Mouse (Mus musculus): ENCODE data around the gene Wdr63. TPM values are rescaled to one million over a fixed set of nuclear protein-coding genes. Genes with fewer than 3 reads are reported as not detected.

The Wdr63 gene
- total RNA-seq, 2 experiments from 2014 or later = not detected

- intact Hi-C loops (cut with DNase I) = no loop called here
- H3K27ac ChIP-seq = no peak overlapping the region
- TF ChIP-seq CTCF (IDR thresholded peaks at IDR 0.05) = no peak
- H3K4me3 ChIP-seq = no peak overlapping the region
- DNase-seq = no peak
Measured at GRCm38 (mm10) chr3:146041382-146041781, 66.5 kb downstream of the Wdr63 start.

GRCm38 (mm10) chr3:146039132-146039903 lies 68.6 kb downstream of the Wdr63 start:
- intact Hi-C loops (cut with DNase I) = no loop called here
- no peak for DNase-seq
- TF ChIP-seq CTCF (IDR thresholded peaks at IDR 0.05) = no peak
- Histone ChIP-seq H3K4me3 (no peak overlapping the region), H3K27ac (no peak overlapping the region)

- TF ChIP-seq CTCF (IDR thresholded peaks at IDR 0.05) = no peak
- no peak overlapping the region for H3K27ac ChIP-seq
- H3K4me3 ChIP-seq = no peak overlapping the region
- intact Hi-C loops (cut with DNase I) = no loop called here
- DNase-seq = no peak
Measured at GRCm38 (mm10) chr3:146037906-146038305, 70.0 kb downstream of the Wdr63 start.

GRCm38 (mm10) chr3:146032976-146033375 lies 75.0 kb downstream of the Wdr63 start:
- no peak for DNase-seq
- Histone ChIP-seq H3K27ac (no peak overlapping the region), H3K4me3 (no peak overlapping the region)
- no peak for TF ChIP-seq CTCF (IDR thresholded peaks at IDR 0.05)
- intact Hi-C loops (cut with DNase I) = no loop called here

GRCm38 (mm10) chr3:146030255-146030836 lies 77.6 kb downstream of the Wdr63 start:
- Histone ChIP-seq H3K27ac (no peak overlapping the region), H3K4me3 (no peak overlapping the region)
- no peak for DNase-seq
- TF ChIP-seq CTCF (IDR thresholded peaks at IDR 0.05) = no peak
- intact Hi-C loops (cut with DNase I) = no loop called here

GRCm38 (mm10) chr3:146029234-146029633 lies 78.7 kb downstream of the Wdr63 start:
- DNase-seq = no peak
- intact Hi-C loops (cut with DNase I) = no loop called here
- TF ChIP-seq CTCF (IDR thresholded peaks at IDR 0.05) = no peak

GRCm38 (mm10) chr3:146028406-146028805 lies 79.5 kb downstream of the Wdr63 start:
- intact Hi-C loops (cut with DNase I) = no loop called here
- no peak for TF ChIP-seq CTCF (IDR thresholded peaks at IDR 0.05)
- no peak overlapping the region for H3K27ac ChIP-seq
- no peak for DNase-seq
- H3K4me3 ChIP-seq = no peak overlapping the region

More at GRCm38 (mm10) chr3:146029234-146029633, 78.7 kb downstream of the Wdr63 start:
- H3K27ac ChIP-seq = no peak overlapping the region
- no peak overlapping the region for H3K4me3 ChIP-seq

- no peak for TF ChIP-seq CTCF (IDR thresholded peaks at IDR 0.05)
- H3K27ac ChIP-seq = no peak overlapping the region
- DNase-seq = no peak
- intact Hi-C loops (cut with DNase I) = no loop called here
- H3K4me3 ChIP-seq = no peak overlapping the region
Measured at GRCm38 (mm10) chr3:146027116-146027515, 80.8 kb downstream of the Wdr63 start.

- intact Hi-C loops (cut with DNase I) = no loop called here
- no peak overlapping the region for H3K27ac ChIP-seq
Measured at GRCm38 (mm10) chr3:146025499-146025898, 82.4 kb downstream of the Wdr63 start.

GRCm38 (mm10) chr3:146024746-146025145 lies 83.2 kb downstream of the Wdr63 start:
- intact Hi-C loops (cut with DNase I) = no loop called here
- DNase-seq = no peak

More at GRCm38 (mm10) chr3:146025499-146025898, 82.4 kb downstream of the Wdr63 start:
- TF ChIP-seq CTCF (IDR thresholded peaks at IDR 0.05) = no peak
- no peak overlapping the region for H3K4me3 ChIP-seq
- DNase-seq = no peak

GRCm38 (mm10) chr3:146022232-146022631 lies 85.7 kb downstream of the Wdr63 start:
- no peak for DNase-seq
- intact Hi-C loops (cut with DNase I) = no loop called here
- no peak for TF ChIP-seq CTCF (IDR thresholded peaks at IDR 0.05)

More at GRCm38 (mm10) chr3:146024746-146025145, 83.2 kb downstream of the Wdr63 start:
- H3K4me3 ChIP-seq = no peak overlapping the region
- no peak for TF ChIP-seq CTCF (IDR thresholded peaks at IDR 0.05)
- no peak overlapping the region for H3K27ac ChIP-seq

GRCm38 (mm10) chr3:146017521-146017920 lies 90.4 kb downstream of the Wdr63 start:
- no peak overlapping the region for H3K4me3 ChIP-seq
- H3K27ac ChIP-seq = no peak overlapping the region
- intact Hi-C loops (cut with DNase I) = no loop called here
- no peak for TF ChIP-seq CTCF (IDR thresholded peaks at IDR 0.05)
- no peak for DNase-seq

More at GRCm38 (mm10) chr3:146022232-146022631, 85.7 kb downstream of the Wdr63 start:
- Histone ChIP-seq H3K4me3 (no peak overlapping the region), H3K27ac (no peak overlapping the region)

- no peak for DNase-seq
- no peak for TF ChIP-seq CTCF (IDR thresholded peaks at IDR 0.05)
- Histone ChIP-seq H3K4me3 (no peak overlapping the region), H3K27ac (no peak overlapping the region)
- intact Hi-C loops (cut with DNase I) = no loop called here
Measured at GRCm38 (mm10) chr3:146016979-146017378, 91.0 kb downstream of the Wdr63 start.
